Mouse (Mus musculus): ENCODE measurements around the gene Nbr1.
"Not testable (repeated sequence)": the region's sequence is repeated elsewhere in the genome, so short reads cannot be mapped to it uniquely, and the experiment has no call there.

- TF ChIP-seq EP300, CTCF (IDR thresholded peaks at IDR 0.05): not testable (repeated sequence)
Observed at GRCm38 (mm10) chr11:101585031-101585430, 33.1 kb downstream of the Nbr1 start.

All from lung, postnatal 0 days (tissue).